Mouse (Mus musculus) retina, postnatal 1 day (tissue): ENCODE data around the gene Klhl28.

Experiments used
- DNase-seq: peaks from one replicate; pipeline ENCODE4 v3.0.0-alpha.2; 2012

The Klhl28 gene

GRCm38 (mm10) chr12:64965124-64966026, at the start of gene Klhl28, which contains the start of gene Togaram1:
Gene Klhl28 (minus strand): TSS chr12:64965534.
Gene Togaram1 (plus strand): TSS chr12:64965804.
- DNase-seq: peak; percentile 100

GRCm38 (mm10) chr12:65007725-65008124, 42.4 kb upstream of the Klhl28 start:
- DNase-seq: no peak

DNA sequence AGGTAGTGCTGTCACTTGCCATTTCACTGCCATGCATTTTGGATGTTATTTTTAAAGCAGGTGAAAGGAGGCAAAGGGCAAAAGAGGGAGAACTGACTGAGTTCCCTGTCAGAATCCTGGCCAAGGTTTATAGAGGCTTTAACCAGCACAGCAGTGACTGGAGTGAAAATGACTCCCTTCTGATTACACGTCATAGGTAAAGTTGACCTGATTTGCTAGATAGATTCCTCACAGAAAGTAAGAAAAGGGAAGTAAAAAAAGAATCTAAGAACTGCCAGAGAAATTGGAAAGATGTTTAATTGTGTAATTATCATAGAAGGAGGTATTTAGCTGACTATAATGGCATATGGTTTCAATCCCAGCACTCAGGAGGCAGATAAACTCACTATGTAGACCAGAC, 12.2 kb upstream of the Klhl28 start:
- no peak for DNase-seq

DNA sequence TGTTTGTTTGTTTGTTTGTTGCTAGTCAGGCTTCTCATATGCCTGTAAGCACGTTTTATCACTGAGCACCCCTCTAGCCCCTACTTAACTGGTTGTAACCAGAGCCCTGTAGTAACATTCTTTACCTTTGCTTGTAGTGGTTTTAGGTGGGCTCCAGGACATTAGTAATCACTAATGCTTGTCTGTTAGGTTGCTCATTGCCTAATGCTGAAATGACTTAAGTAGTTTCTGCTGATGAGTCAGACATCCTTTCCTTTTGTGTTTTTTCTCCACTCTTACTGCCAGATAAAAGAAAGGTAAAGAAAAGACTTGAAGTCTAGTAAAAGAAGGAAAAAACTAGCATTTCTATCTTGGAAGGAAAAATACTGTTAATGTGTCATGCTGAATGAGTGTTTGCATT, 10.9 kb upstream of the Klhl28 start:
- DNase-seq: no peak

DNA sequence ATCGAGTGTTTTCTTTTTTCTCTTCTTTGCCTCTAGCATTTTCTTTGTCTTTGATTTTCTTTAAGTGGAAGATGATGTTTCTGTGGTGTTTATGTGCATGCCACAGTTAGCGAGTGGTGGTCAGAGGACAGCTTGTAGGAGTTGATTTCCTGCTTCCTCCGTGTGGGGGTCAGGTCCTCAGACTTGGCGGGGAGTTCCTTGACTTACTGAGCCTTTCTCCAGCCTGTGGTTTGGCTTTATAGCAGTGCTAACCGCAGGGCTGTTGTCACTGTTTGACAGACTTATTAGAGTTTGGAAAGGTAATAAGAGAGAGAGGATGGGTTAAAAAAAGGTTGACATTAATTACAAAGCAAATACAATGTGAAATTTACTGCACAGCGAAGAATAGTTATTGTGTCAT, 10.2 kb upstream of the Klhl28 start:
- no peak for DNase-seq

GRCm38 (mm10) chr12:64972063-64972462, 6.7 kb upstream of the Klhl28 start:
- DNase-seq: no peak

GRCm38 (mm10) chr12:64971399-64971798, 6.1 kb upstream of the Klhl28 start:
- DNase-seq: no peak

DNA sequence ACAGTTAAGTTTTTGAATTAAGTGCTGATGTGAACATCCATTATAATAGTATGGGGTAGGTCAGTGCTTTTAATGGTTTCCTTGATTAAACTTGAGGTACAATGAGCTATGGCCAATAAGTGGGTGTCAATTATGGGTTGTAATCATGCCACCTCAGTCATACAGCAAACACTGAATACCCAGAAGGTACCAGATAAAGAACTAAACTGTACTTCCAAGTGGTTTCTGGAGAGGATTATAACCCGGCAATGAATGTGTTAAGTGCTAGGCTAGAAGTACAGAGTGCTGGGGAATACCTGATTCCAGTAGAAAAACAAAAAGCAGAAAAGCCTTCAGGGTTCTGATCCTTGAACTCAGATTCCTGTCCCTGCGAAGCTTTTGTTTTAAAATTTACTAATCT, 2.7 kb upstream of the Klhl28 start:
- no peak for DNase-seq

GRCm38 (mm10) chr12:64967470-64967869, 2.1 kb upstream of the Klhl28 start:
- no peak for DNase-seq

GRCm38 (mm10) chr12:64966652-64967435, 1.5 kb upstream of the Klhl28 start:
- no peak for DNase-seq

GRCm38 (mm10) chr12:64966101-64966631, 832 bp upstream of the Klhl28 start:
- DNase-seq: peak; percentile 64

DNA sequence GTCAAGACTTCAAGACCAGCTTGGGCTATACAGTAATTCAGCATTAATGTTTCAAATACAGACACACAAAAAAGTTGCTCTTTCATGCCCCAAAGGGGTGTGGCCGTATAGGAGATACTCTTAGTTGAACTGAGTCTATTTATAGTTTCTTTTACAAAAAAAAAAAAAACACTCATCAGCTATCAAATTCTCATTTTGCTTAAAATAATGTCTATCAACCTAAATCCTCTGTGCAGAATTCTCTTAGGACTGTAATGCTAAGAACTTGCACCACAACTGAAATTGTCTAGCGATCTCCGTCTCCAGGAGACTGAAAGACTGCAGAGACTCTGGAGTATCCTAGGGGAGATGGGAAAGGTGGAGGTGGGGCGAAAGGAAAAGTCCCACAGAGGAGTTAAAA, 774 bp downstream of the Klhl28 start:
- DNase-seq: no peak

- DNase-seq: peak; percentile 14
Measured at GRCm38 (mm10) chr12:64937493-64937892, 27.8 kb downstream of the Klhl28 start.

GRCm38 (mm10) chr12:64917578-64918471, 47.5 kb downstream of the Klhl28 start, which contains the start of gene Gm527:
Gene Gm527 (plus strand): TSS chr12:64917906.
- peak; percentile 97 for DNase-seq

DNA sequence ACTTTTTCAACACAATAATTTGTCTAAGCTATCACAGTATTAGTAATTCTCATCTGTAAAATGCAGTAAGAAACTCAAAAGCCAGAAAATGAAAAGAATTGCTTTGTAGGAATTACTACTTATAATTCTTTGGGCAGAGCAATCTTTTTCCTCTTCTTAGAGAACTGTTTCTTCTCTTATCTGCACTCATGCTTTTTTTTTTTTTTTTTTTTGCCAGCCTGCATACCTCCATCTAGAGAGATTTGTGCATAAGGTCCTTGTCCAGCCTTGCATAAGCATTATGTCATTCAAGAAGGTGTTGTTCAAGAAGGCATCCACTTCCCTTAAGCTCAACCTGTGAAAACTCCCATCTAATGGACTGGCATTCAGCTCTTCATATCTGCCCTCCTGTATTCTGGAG, 48.6 kb downstream of the Klhl28 start:
- no peak for DNase-seq

GRCm38 (mm10) chr12:64912996-64913395, 52.3 kb downstream of the Klhl28 start:
- peak; percentile 33 for DNase-seq

DNA sequence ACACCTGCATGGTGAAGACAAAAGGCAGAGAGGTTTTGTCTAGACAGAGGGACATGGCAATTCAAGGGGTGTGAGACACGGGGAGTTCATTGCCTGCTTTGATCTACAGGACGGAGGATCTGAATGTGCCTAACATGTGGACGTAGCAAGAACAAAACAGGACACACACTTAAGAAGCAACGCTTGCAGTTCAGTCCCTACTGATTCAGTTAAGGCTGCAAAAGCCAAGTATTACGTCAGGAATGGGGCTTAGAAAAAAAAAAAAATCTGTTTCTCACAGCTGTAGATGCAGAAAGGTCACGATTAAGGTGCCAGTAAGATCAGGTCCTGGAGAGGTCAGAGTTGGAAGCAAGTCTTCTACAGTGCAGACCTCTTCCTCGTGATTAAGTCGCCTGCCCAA, 62.1 kb downstream of the Klhl28 start:
- no peak for DNase-seq

DNA sequence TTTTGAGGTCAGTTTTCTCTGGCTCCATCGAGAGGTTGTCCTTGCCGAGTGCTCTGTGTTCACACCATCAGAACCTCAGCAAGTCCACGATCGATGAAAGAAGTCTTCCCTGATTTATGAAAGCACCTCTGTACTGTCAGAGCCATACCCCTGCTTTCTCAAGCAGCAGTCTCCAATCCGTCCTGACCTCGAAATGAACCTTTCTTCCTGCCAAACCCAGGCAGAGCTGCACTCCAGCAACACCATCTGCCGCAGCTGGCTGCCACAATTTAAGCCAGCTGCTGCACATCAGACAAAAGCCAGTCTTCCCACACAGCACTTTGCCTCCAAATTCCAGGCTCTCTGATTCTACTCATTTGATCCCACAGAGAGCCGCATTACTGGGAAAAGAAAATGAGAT, 62.8 kb downstream of the Klhl28 start:
- peak; percentile 76 for DNase-seq

- DNase-seq: peak; percentile 74
Measured at GRCm38 (mm10) chr12:64897060-64897730, 68.1 kb downstream of the Klhl28 start.
